Mouse (Mus musculus): Measurements from ENCODE around the gene Hspb8.
"Not testable (repeated sequence)": the region's sequence is repeated elsewhere in the genome, so short reads cannot be mapped to it uniquely, and the experiment has no call there.

Hspb8 gene

GRCm38 (mm10) chr5:116387302-116387935 lies 35.2 kb downstream of the Hspb8 start:
- no peak for DNase-seq

- peak in 1 of 2 experiments; percentile 77 for DNase-seq
Observed at GRCm38 (mm10) chr5:116386020-116386419, 36.6 kb downstream of the Hspb8 start.

- DNase-seq: not testable (repeated sequence)
Observed at GRCm38 (mm10) chr5:116382646-116383045, 40.0 kb downstream of the Hspb8 start.

GRCm38 (mm10) chr5:116381726-116382125 lies 40.9 kb downstream of the Hspb8 start:
- no peak for DNase-seq

GRCm38 (mm10) chr5:116381217-116381616 lies 41.4 kb downstream of the Hspb8 start:
- no peak for DNase-seq

- no peak for DNase-seq
Observed at GRCm38 (mm10) chr5:116380384-116380783, 42.3 kb downstream of the Hspb8 start.

GRCm38 (mm10) chr5:116378872-116379271 lies 43.8 kb downstream of the Hspb8 start:
- no peak for DNase-seq

GRCm38 (mm10) chr5:116367923-116368322 lies 54.7 kb downstream of the Hspb8 start:
- DNase-seq: no peak

- DNase-seq: no peak
Observed at GRCm38 (mm10) chr5:116366889-116367682, 55.6 kb downstream of the Hspb8 start.

GRCm38 (mm10) chr5:116361342-116361741 lies 61.3 kb downstream of the Hspb8 start:
- no peak for DNase-seq

GRCm38 (mm10) chr5:116360751-116361150 lies 61.9 kb downstream of the Hspb8 start:
- DNase-seq: no peak
